Mouse (Mus musculus) MEL-GATA-1-ER (cell line): ENCODE results near the gene Cenpu.
A peak's percentile ranks its signal among the peaks of the same experiment; 100 is the strongest.

Experiments used
- DNase-seq: peaks from one replicate; pipeline ENCODE4 v3.0.0-alpha.2; 2012; ENCODE audit warnings: low read depth; ENCODE audit errors: extremely low read depth

Cenpu gene

DNA sequence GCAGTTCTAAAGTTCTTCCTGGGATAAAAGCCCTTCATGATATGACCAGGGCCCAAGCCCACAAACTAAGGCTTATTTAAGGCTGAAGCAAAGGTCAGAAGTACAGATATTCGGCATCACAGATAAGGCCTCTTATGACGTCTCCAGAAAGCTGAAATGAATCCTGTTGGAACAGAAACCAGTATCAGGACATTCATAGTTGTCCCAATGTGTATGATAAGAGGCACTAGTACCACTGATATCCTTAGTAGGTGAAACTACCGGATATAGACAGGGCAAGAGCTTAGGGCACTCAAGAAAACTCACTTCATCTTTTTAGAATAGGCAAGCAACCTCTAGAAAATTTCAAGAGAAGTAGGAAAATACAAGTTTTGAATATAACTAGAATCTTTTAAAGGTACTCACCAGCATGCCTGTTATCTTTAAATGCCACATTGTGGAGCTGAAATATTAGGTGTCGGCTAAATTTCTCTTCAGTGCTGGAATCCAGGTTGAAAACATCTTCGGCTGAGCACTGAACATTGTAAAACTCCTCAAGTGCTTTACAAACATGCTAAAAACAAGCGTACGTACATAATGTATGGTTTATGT is 47.6 kb downstream of the Cenpu start:
- DNase-seq, result no peak

DNA sequence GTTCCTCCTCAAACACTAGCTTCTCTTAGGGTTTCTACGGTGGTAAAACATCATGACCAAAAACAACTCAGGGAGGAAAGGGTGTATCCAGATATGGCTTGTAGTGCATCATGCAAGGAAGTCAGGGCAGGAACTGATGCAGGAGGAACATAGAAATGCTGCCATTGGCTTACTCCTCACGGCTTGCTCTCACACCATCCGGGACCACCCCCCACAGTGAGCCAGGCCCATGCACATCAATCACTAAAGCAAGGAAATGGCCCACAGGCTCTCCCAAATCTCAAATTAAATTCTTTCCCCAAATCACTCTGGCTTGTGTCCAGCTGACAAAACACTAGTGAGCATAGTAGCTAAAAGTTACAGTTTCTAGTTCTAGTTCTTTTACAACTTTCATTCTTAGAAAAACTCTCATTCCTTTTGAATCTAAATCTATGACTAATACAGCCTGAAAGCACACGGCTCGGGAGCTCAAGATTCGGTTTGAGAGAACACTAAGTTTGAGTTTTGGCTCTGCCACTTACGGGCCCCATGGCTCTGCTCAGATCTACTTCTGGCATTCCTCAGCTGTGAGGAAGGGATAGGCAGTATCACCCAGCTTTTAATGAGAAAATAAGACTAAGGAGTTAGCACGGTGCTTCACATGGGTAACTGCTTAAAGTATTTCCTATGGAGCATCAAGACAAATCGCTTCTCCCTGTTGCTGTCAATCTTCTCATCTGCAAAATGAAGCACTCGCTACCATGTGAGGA is 49.3 kb downstream of the Cenpu start:
- no peak for DNase-seq

DNA sequence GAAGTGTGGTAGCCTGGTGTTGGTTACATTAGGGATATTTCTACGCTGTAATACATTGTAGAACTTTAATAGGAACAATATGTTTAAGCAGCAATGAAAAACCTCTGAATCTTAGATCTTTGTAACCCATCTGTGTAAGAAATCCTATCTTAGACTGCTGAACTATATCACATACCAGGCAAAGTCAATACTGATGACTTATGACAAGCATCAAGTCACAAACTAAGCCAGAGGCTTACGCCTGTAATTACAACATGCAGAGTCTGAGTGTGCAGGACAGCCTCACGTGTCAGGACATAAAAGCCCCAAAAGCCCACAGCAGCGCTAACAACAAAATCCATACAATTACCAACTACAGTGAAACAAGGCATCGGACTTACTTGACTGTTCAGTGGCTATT is 51.8 kb downstream of the Cenpu start:
- DNase-seq, result no peak

DNA sequence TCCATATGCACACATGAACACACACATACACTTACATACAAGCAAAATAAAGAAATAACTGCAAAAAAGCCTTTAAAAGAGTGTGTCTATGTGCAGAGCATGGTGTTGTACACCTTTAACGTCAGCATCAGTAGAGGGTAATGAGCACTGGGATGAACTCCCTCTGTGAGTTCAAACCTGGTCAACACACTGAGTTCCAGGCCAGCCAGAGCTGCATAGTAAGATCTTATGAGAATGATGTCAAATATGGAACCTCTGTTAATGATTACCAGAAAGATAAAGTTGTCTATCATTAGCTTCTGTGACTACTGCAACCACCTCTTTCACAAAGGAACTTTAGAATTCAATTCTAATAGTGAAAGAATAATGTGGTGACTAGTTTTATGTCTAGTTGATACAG is 55.1 kb downstream of the Cenpu start:
- no peak for DNase-seq

DNA sequence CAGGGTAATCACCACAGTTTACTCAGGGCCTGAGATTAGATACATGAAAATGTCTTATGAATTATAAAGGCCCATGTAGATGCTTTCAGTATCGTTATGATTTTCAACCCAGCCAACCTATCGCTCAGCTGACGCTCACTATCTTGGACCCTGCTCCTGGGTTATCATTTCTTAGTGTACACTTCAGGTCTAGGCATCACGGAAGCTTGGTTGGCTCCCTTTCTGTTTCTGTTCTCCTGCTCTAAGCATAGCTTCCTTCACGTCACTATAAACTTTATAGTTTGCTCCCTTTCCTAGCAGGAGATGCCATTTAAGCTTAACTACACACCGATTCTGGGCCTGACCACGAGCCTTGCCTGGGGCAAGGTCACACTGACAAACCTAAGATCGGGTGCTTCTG is 59.7 kb downstream of the Cenpu start:
- DNase-seq, result no peak

DNA sequence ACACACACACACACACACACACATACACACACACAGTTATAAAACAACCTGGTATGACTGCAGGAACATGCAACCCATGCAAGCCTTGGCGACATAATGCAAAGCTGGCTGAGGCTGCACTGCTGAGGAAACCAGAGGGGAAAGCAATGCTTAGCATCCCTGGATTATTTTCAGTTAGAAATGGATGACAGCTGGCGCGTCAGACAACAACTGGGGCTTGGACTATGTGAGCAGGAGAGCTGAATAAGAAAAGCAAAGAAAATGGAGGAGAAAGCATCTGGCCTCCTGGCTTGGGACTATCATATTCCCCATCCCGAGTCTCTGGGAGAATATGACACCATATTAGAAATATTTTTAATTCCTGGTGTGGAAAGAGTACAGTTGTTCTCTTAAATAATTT is 61.1 kb downstream of the Cenpu start:
- DNase-seq, result no peak

DNA sequence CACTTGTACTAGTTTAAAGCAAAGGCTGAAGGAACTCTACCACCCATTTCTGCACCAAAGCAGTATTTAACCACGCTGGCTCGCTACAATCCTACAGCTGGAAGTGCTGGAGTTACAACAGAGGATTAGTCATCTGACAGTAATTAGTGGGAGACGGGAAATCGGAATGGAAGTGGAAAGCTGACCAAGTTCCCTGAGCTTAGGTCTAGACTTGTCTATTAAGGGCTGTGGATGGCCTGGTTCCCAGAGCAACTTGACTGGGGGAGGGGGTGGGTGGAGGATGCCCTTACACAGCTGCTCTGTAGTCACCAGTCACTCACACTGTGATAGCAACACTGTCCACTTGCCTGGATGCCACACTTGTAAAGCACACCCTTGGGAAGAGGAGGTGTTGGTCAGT is 61.5 kb downstream of the Cenpu start:
- no peak for DNase-seq

DNA sequence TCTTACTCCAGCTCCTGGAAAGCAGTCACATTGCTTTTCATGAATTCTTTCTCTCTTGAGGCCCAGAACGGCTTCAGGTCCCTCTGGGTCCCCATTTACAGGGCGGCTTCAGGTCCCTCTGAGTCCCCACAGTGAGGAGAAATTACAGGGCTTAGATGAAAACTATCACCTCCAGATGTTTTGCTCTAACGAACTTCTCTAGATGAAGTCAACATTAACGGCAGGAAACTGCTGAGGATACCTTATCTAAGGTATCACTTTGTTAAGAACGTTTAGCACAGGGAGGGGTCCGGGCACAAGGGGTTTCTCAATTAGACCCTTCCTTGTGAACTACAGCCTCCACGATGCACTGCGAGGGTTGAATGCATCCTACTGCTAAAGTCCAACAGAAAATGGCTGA is 64.1 kb downstream of the Cenpu start:
- no peak for DNase-seq

DNA sequence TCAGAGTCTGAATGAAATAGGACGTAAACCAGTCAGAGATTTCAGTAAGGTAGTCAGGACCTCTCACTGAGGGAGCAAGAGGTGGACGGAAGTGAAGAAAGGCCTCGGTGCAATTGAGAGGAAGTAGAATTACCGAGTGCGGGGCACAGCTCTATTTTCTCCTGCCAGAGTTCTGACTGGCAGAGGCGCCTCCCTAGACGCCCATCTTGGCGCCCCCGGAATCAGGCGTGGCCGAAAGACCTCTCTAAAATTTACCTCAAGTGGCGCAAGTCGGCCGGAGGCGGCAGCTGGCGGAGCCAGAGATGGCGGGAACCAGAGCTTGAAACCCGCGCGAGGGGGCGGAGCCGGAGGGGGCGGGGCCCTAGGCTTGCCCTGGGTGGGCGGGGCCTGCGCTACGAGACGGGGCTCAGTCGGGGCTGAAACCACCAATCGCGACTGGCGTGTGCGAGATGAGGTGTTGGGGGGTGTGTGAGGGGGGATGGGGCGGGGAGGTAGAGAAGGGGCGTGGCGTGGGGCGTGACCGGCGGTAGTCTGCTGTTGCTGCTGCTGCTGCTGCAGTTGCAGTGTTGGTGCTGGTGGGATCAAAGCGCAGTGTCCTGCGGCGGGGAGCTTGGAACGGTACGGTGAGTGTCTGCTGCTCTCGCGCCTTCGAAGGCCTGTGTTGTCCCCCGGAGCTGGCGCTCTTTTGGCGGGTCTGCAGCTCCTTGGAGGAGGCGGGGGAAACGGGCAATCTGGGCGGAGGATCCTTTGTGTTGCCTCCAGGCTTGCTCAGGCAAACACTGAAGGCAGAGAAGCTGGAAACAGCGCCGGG is 65.3 kb downstream of the Cenpu start, which contains the start of the genes Primpol and Casp3:
Primpol (minus strand) TSS at position 334 of the 811 bp plus-strand sequence.
Casp3 (plus strand) TSS at position 413 of the 811 bp plus-strand sequence.
- DNase-seq, result peak; percentile 82

DNA sequence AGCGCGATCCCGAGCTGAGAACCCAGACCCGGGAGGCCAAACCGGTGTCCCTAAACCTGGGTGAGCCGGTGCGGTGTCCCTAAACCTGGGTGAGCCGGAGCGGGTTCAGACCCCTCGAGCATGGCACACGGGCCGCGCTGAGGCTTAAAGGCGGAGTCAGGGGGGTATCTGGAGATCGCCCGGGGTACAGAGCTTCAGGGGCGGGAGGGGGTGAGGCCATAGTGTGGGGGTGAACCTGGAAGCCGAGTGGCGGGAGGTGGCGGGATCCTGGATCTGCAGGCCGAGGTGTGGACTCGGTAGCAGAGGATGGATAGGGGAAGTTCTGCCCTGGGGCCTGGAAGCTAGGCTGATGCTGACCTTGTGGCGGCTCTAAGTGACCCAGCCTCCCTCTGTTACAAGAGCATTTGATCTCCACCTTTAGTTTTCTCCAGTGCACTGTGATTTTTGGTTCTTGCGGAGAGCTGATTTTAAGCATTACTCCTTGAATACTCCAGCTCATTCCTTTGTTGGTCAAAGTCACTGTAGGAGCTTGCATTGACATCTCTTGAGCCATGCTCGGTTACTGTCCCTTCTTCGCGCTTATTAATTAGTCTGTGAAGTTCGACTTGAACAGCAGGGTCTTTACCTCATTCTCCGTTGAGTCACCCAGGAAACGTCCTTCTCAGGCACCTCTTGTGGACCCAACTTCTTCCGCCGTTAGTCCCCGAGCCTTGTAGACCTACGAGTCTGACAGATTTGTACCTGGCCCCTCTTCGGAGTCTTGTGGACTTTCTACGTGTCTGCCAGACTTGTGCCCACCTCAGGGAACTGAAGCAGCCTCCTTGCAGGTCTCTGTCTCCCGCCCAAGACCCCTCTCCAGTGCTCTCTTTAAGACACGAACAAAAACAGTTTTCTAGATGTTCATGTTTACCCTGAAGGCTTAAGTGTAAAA is 66.1 kb downstream of the Cenpu start:
- DNase-seq, result peak; percentile 37

DNA sequence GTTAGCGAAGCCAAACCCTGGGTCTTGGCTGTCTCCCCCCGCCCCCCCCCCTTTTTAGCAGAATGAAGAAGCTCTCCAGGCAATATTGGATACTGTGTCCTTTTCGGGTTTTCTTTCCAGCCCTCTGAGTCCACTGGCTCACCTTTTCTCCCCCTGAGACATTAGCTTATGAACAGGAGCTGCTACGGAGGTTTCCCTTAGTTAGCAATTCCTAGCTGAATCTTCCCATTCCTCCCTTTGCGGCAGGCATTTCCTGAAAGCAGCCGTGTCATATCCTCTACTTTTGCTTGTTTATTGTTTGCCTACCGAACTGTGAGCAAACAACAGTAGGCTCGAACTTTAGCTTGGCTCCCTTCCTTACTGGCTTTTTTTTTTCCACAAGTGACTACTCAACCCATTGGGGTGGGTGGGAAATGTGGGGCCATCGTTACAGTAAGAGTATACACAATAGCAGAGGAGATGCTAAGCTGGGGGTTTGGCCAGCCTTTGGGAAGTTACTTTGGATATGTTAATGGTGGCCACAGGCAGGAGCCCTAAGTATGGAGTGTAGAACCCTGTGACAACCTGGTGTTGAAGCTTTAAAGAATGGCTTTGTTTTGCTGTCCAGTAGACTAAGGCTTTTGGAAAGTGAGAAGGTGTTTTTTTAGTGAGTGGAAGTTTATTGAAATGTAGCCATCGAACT is 67.0 kb downstream of the Cenpu start:
- no peak for DNase-seq

DNA sequence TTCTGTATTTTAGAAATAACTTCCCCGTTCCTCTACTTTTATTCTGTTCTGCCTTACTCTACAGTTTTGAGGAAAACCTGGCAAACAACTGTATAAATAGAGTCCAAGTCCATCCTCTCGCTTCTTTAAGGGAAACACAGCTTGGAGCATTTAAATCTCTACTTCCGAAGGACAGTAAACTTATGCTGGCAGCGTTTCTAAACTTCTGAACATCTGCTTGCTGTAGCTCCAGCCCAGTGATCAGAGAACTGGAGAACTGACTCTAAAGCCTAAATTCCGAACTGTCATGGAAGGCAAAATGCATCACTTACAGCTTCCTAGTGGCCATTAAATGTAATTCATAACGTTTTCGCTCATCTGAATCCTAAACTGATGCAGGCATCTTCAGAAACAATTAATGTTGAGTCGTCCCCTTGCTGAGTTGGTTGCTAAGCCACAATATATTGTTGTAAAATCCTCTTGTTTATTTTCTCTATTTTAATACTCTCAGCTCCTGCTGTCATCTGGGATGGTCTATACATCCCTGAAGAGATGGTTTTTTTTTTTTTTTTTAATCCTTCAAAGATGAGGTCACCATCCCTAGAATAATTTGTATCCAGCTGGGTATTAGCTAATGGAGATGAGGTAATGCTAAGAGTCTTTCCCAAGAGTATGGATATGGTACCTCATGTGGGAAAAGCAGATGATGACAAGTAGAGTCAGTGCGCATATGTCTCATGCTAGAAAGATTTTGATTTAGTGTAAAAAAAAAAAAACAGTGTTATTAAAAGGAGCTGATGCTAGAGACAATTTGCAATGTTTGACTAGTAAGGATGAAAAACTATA is 70.8 kb downstream of the Cenpu start:
- DNase-seq, result no peak

DNA sequence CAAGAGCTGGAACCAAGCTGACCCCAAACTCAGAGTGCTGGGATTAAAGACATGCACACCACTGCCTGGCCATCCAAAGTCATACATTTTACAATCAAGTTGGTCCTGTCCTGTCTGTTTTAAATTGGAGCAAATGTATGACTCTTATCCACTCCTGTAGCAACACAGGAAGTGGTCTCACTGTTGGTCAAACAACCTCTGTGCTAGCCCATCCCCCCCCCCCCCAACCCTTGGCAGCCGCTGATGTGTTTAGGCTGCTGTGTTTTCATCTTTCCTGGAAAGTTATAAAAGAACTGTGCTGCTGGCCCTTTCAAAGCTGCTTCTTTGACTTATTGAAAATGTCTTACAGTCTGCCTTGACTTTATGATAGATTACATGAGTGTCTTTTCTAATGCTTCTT is 73.3 kb downstream of the Cenpu start:
- no peak for DNase-seq

DNA sequence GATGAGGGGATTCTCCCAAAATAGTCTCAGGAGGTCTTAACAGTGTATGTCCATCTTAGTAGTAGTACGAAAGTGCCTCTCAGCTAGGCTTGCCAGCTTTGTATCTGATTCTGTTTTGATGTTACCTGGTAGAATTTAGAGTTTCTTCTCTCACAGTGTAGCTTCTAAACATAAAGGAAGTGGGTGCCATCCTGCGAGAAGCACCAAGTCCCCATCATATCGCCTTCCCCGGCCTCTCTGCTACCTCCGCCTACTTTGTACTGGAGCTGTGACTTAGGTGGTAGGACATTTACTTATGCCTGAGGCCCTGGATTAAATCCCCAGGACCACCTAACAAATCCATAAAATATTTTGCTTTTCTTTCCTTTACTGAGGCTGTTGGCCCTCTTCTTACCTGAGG is 74.8 kb downstream of the Cenpu start:
- no peak for DNase-seq

DNA sequence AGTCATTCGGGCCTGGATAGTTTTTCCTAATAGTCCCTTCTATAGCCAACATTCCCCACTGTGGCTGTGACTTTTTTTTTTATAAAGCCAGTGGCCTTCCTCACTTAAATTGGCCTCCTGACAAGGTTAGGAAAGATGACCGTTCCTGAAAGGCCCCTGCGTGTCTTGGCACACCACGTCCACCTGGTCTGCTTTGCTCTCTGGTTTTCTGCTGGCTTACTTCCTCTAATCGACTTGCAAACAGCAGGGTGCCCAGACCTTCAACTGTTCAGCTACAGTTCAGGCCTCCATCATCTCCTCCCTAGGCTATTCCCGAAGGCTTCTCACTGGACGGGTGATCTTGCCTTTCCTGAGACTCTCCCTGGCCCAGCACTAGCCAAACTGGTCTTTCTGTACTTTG is 76.1 kb downstream of the Cenpu start:
- DNase-seq, result no peak

DNA sequence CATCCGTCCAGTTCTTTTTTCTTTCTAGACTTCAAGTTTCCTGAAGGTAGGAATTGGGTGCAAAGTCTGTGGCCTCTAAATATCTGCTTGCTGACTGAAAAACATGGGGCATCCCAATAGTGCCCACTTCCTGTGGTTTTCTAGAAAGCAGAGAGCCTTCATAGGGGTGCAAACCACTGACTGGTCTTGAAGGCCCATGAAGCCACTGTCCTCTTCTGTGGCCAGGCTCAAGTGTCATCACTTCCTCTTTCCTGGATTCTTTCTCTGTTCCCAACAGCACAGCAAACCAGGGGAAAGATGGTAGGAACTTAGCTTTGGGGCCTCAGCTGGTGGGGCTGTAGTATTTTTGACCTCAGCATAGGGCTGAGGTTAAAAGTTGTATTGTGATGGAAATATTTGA is 76.8 kb downstream of the Cenpu start:
- DNase-seq, result no peak
